Mouse (Mus musculus): ENCODE measurements around the gene Krtap4-7.
"Not testable (repeated sequence)": the region's sequence is repeated elsewhere in the genome, so short reads cannot be mapped to it uniquely, and the experiment has no call there.

Gene Krtap4-7

DNA sequence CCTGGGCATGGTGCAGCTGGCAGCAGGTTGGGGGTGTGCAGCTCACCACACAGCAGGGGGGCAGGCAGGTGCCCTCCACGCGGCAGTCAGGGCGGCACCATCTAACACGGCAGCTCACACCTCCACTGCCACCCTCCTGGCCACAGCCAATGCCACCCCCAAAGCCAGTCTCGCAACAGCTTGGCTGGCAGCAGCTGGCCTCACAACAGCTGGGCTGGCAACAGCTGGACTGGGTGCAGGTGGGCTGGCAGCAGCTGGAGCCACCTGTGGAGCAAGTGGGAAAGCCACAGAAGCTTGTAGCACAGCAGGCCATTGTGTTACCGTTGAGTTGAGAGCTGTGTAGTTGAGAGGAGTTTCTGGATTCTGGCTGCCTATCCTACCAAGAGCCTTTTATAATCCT, 46.1 kb downstream of the Krtap4-7 start, which contains the start of gene Krtap9-3:
Gene Krtap9-3, minus strand, starts transcription at position 364 of the 400 bp plus-strand sequence.
- not testable (repeated sequence) for DNase-seq
